Mouse (Mus musculus) monocyte, adult 5-6 weeks (primary cell): ENCODE results near the gene Zfp69. TPM values are rescaled to one million over a fixed set of nuclear protein-coding genes. Genes with fewer than 3 reads are reported as not detected.

ENCODE experiments used
- ATAC-seq: fragments of 153-309, 156-312 bp; replicated peaks from 2 replicates; pipeline ENCODE4 v1.8.0; 2017; ENCODE audit warnings: mild to moderate bottlenecking; ENCODE audit not compliant: low TSS enrichment, insufficient number of reproducible peaks, severe bottlenecking, poor library complexity, low FRiP score
- total RNA-seq: library from RNA; stranded (forward); fragments of 200-1000, 200-491, 200-594 nt; gene quantifications from 3 replicates; pipeline ENCODE4 v1.2.3, GENCODE M21; 2017

Zfp69 gene
- total RNA-seq, 1 experiment from 2014 or later: 2.9 TPM

- no peak for ATAC-seq
Observed at GRCm38 (mm10) chr4:120930736-120931135, 20.8 kb downstream of the Zfp69 start.

- no peak for ATAC-seq
Observed at GRCm38 (mm10) chr4:120928686-120929085, 22.8 kb downstream of the Zfp69 start.

GRCm38 (mm10) chr4:120925386-120925785 is 26.1 kb downstream of the Zfp69 start:
- ATAC-seq: peak; percentile 47; the same call in 1 of the 2 replicates

- peak; percentile 95 for ATAC-seq
Observed at GRCm38 (mm10) chr4:120924554-120925299, 26.8 kb downstream of the Zfp69 start, which contains the start of gene Exo5. Gene Exo5 (minus strand): TSS chr4:120925017.

- ATAC-seq: no peak
Observed at GRCm38 (mm10) chr4:120921461-120921860, 30.0 kb downstream of the Zfp69 start.

- no peak for ATAC-seq
Observed at GRCm38 (mm10) chr4:120914501-120914900, 37.0 kb downstream of the Zfp69 start.

GRCm38 (mm10) chr4:120913861-120914260 is 37.6 kb downstream of the Zfp69 start:
- no peak for ATAC-seq

- ATAC-seq: no peak
Observed at GRCm38 (mm10) chr4:120913443-120913842, 38.1 kb downstream of the Zfp69 start.

GRCm38 (mm10) chr4:120912866-120913265 is 38.6 kb downstream of the Zfp69 start:
- ATAC-seq: no peak

- no peak for ATAC-seq
Observed at GRCm38 (mm10) chr4:120911086-120911485, 40.4 kb downstream of the Zfp69 start.

- peak; percentile 77 for ATAC-seq
Observed at GRCm38 (mm10) chr4:120909558-120910150, 41.8 kb downstream of the Zfp69 start.

GRCm38 (mm10) chr4:120905644-120906043 is 45.9 kb downstream of the Zfp69 start:
- ATAC-seq: no peak

GRCm38 (mm10) chr4:120904533-120904932 is 47.0 kb downstream of the Zfp69 start:
- no peak for ATAC-seq

- ATAC-seq: no peak
Observed at GRCm38 (mm10) chr4:120895810-120896584, 55.5 kb downstream of the Zfp69 start.

GRCm38 (mm10) chr4:120895226-120895625 is 56.3 kb downstream of the Zfp69 start:
- no peak for ATAC-seq

GRCm38 (mm10) chr4:120894584-120894983 is 56.9 kb downstream of the Zfp69 start:
- ATAC-seq: no peak

GRCm38 (mm10) chr4:120893656-120894401 is 57.7 kb downstream of the Zfp69 start:
- ATAC-seq: no peak

- no peak for ATAC-seq
Observed at GRCm38 (mm10) chr4:120892516-120892915, 59.0 kb downstream of the Zfp69 start.

GRCm38 (mm10) chr4:120891960-120892359 is 59.5 kb downstream of the Zfp69 start:
- ATAC-seq: no peak
